Mouse (Mus musculus) small intestine, adult 2 months (tissue): ENCODE data around the gene Olfr791.

Source experiments
- CTCF ChIP-seq: fragments of 200-500 bp; IDR thresholded peaks from 2 replicates; pipeline ENCODE4 v1.5.1; 2012; ENCODE audit warnings: low read depth, mild to moderate bottlenecking, control low read depth, inconsistent platforms, low read length, moderate library complexity, mixed read lengths; ENCODE audit not compliant: insufficient replicate concordance, insufficient read length; ENCODE audit errors: extremely low read depth
- POLR2A ChIP-seq: fragments of 200-500 bp; IDR thresholded peaks from 2 replicates; pipeline ENCODE4 v1.6.1; 2012; ENCODE audit warnings: low read depth, mild to moderate bottlenecking, control low read depth, inconsistent platforms, low read length, moderate library complexity

GRCm38 (mm10) chr10:129538862-129539261 is 17.3 kb downstream of the Olfr791 start, which contains the start of gene Olfr792:
- TF ChIP-seq CTCF (no peak), POLR2A (no peak)
